Mouse (Mus musculus) cerebellum, adult 2 months (tissue): ENCODE measurements around the gene Parp8.

ENCODE experiments used
- CTCF ChIP-seq: fragments of 200-500 bp; IDR thresholded peaks from 2 replicates; pipeline ENCODE4 v1.5.1; 2011; ENCODE audit warnings: low read depth, mild to moderate bottlenecking, control low read depth, low read length, moderate library complexity, borderline replicate concordance; ENCODE audit not compliant: insufficient read depth
- POLR2A ChIP-seq: fragments of 200-500 bp; IDR thresholded peaks from 2 replicates; pipeline ENCODE4 v1.6.1; 2011; ENCODE audit warnings: low read length, control low read depth, borderline replicate concordance; ENCODE audit not compliant: insufficient read depth

DNA sequence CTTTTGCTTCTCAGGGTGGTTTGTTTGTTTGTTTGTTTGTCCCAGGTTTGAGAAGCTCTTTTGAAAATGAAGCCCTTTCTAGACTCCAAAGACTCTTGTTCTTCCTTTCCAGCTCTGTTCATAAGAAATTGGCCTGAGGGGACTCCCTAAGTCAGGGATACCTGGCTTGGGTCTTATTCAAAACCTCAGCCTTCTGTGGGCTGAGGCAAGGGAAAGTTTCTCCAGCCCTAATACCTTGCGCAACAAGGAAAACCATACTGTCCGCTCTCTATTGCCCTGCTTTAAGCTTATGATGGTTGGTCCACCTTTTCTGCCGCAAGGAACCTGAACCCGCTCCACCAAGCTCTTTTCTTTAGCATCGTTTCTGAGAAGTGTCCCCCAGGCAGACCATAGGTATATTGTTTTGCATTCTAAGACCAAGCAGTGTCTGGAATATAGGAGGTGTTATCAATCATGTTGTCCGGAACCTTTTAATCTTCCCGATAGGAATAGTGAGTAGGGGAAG, 991 bp upstream of the Parp8 start:
- TF ChIP-seq POLR2A (no peak), CTCF (no peak)
